Mouse (Mus musculus) limb, embryonic 15.5 days (tissue): Measurements from ENCODE around the gene Gm20662. TPM values are rescaled to one million over a fixed set of nuclear protein-coding genes. Genes with fewer than 3 reads are reported as not detected.
A peak's percentile ranks its signal among the peaks of the same experiment; 100 is the strongest.

Source experiments
- ATAC-seq: fragments of 200-750 bp; cut with Nextera tagmentation; 2 replicates; pipeline ENCODE4 v1.8.0; 2017; ENCODE audit warnings: low read depth, moderate TSS enrichment; ENCODE audit not compliant: insufficient number of reproducible peaks, low FRiP score, low TSS enrichment
- H3K27ac ChIP-seq: fragments of 300-500 bp; sonication (generic); 2 replicates; pipeline ENCODE4 v1.5.1; 2015; ENCODE audit warnings: moderate library complexity, mild to moderate bottlenecking, inconsistent platforms
- H3K27me3 ChIP-seq: fragments of 300-500 bp; sonication (generic); 2 replicates; pipeline ENCODE4 v1.6.1; 2015; ENCODE audit warnings: inconsistent platforms
- H3K36me3 ChIP-seq: fragments of 300-500 bp; sonication (generic); 2 replicates; pipeline ENCODE4 v1.6.1; 2015; ENCODE audit warnings: inconsistent platforms
- H3K4me1 ChIP-seq: fragments of 300-500 bp; sonication (generic); 2 replicates; pipeline ENCODE4 v1.6.1; 2015; ENCODE audit warnings: inconsistent platforms
- H3K4me2 ChIP-seq: fragments of 300-500 bp; sonication (generic); 2 replicates; pipeline ENCODE4 v1.6.1; 2015; ENCODE audit warnings: mild to moderate bottlenecking, inconsistent platforms
- H3K4me3 ChIP-seq: fragments of 300-500 bp; sonication (generic); 2 replicates; pipeline ENCODE4 v1.5.1; 2015; ENCODE audit warnings: mild to moderate bottlenecking, inconsistent platforms
- H3K9ac ChIP-seq: fragments of 300-500 bp; sonication (generic); 2 replicates; pipeline ENCODE4 v1.6.1; 2015; ENCODE audit warnings: inconsistent platforms
- H3K9me3 ChIP-seq: fragments of 300-500 bp; sonication (generic); 2 replicates; pipeline ENCODE4 v1.6.1; 2016; ENCODE audit warnings: inconsistent platforms
- WGBS: fragments of 180-500 bp; shearing (Covaris S2); methylation state at CpG from one replicate; pipeline ENCODE4 v1.1.7; 2015; 5-methylcytosine and 5-hydroxymethylcytosine counted together
- polyA plus RNA-seq: library from polyadenylated mRNA; unstranded; fragments of >200 nt; fragmentation: Nextera tagmentation; extraction: Ambion mirVana; gene quantifications from 2 replicates; pipeline ENCODE4 v1.2.1, GENCODE M21; 2015

Gm20662 gene
- polyA plus RNA-seq, 1 experiment from 2014 or later: 0.51 TPM

DNA sequence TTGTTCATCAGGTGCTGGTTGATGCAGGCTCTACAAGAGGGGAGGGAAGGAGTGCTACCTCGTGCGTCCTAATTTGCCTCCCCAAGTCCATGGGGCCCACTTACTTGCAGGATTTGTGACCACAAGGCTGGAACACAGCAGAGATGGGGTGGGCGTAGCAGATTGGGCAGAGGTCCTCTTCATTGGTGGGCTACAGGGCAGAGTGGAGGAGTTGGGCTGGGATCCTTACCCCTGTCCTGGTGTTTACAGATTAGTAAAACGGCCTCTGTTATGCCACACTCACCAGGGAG lies 55.7 kb downstream of the Gm20662 start:
- 80% methylated on average over 4 of the region's 4 CpGs for WGBS
- Histone ChIP-seq H3K9me3 (no peaks in the 10 kb centered on the region), H3K4me2 (no peak overlapping the region), H3K27ac (peak overlapping the region; percentile 61; the same call in 1 of the 2 replicates), H3K9ac (no peak overlapping the region), H3K36me3 (peaks cover 63% of the 10 kb centered on the region), H3K27me3 (no peaks in the 10 kb centered on the region), H3K4me1 (peaks cover 57% of the 10 kb centered on the region), H3K4me3 (no peak overlapping the region)
- ATAC-seq: no peak

DNA sequence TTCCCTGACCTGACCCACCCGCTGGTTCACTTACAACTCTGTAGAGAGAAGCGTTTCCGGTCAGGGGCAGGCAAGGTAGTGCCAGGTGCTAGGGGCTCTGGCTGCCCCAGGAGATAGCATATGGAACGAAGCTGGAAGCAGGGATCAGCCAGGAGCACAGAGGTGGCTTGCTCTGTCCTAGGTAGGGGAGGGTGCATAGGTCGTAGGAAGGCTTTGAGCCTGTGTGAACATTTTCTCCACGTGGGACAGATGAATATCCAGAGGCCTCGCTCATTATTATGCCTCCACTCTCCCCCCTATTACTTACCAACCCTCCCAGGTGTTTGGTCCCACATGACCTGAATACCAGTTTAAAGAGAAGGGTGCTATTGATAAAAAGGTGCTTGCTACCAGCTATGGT lies 56.3 kb downstream of the Gm20662 start:
- H3K9ac ChIP-seq: no peak overlapping the region
- peak overlapping the region; percentile 61 for H3K27ac ChIP-seq
- no peak overlapping the region for H3K4me3 ChIP-seq
- H3K4me2 ChIP-seq: no peak overlapping the region
- peaks cover 63% of the 10 kb centered on the region for H3K36me3 ChIP-seq
- peaks cover 57% of the 10 kb centered on the region for H3K4me1 ChIP-seq
- whole genome bisulfite sequencing: 67% methylated on average over 7 of the region's 7 CpGs
- H3K27me3 ChIP-seq: no peaks in the 10 kb centered on the region
- ATAC-seq: no peak
- H3K9me3 ChIP-seq: no peaks in the 10 kb centered on the region

DNA sequence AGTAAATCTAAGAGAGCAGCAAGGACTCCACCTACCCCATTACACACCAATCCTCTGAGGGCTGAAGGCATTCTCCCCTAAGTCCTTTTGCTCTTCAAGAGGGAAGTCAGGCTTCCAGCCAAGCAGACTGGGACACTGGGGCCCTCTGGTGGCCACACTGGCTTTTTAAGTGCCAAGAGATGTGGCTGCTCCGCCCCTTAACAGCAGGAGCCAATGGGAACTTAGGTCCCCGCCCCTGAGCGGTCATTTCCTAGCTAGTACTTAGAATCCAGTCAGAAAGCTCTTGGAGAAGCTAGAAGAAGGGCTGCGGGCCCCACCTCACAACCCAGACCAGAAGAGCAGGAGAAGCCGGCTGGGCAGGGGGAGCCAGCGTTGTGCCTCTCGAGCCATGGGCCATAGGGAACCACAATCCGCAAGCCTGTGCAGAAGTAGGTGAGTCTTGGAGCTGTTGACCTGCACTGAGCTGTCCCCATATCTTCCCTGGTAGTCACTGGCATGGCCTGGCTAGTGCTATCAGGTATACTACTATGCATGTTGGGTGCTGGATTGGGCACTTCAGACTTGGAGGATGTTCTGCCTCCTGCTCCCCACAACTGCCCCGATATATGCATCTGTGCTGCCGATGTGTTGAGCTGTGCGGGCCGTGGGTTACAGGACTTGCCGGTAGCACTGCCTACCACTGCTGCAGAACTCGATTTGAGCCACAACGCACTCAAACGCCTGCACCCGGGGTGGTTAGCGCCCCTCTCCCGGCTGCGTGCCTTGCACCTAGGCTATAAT lies 56.9 kb downstream of the Gm20662 start, which contains the start of gene Amigo3:
TSS of gene Amigo3 (plus strand) at position 275 of the 780 bp plus-strand sequence.
- H3K9ac ChIP-seq: no peak within 1 kb of the TSS
- no peaks in the 10 kb centered on the region for H3K9me3 ChIP-seq
- H3K4me1 ChIP-seq: peaks cover 50% of the 10 kb centered on the region
- no peaks in the 10 kb centered on the region for H3K27me3 ChIP-seq
- H3K4me3 ChIP-seq: peak within 1 kb of the TSS; percentile 23
- WGBS: 54% methylated on average over 20 of the region's 20 CpGs
- H3K27ac ChIP-seq: peak within 1 kb of the TSS; percentile 72
- ATAC-seq: peak; percentile 37
- peaks cover 67% of the 10 kb centered on the region for H3K36me3 ChIP-seq
- peak within 1 kb of the TSS; percentile 43 for H3K4me2 ChIP-seq

DNA sequence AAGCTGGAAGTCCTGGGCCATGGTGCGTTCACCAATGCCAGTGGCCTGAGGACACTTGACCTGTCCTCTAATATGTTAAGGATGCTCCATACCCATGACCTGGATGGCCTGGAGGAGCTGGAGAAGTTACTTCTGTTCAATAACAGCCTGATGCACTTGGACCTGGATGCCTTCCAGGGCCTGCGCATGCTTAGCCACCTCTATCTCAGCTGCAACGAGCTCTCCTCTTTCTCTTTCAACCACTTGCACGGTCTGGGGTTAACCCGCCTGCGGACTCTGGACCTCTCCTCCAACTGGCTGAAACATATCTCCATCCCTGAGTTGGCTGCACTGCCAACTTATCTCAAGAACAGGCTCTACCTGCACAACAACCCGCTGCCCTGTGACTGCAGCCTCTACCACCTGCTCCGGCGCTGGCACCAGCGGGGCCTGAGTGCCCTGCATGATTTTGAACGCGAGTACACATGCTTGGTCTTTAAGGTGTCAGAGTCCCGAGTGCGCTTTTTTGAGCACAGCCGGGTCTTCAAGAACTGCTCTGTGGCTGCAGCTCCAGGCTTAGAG lies 57.6 kb downstream of the Gm20662 start:
- WGBS: 90% methylated on average over 15 of the region's 15 CpGs
- H3K4me1 ChIP-seq: peaks cover 45% of the 10 kb centered on the region
- H3K36me3 ChIP-seq: peaks cover 74% of the 10 kb centered on the region
- H3K4me3 ChIP-seq: peak overlapping the region; percentile 23
- no peak for ATAC-seq
- H3K9me3 ChIP-seq: no peaks in the 10 kb centered on the region
- H3K27ac ChIP-seq: peak overlapping the region; percentile 72
- no peaks in the 10 kb centered on the region for H3K27me3 ChIP-seq
- H3K9ac ChIP-seq: no peak overlapping the region
- H3K4me2 ChIP-seq: peak overlapping the region; percentile 43; the same call in 1 of the 2 replicates

DNA sequence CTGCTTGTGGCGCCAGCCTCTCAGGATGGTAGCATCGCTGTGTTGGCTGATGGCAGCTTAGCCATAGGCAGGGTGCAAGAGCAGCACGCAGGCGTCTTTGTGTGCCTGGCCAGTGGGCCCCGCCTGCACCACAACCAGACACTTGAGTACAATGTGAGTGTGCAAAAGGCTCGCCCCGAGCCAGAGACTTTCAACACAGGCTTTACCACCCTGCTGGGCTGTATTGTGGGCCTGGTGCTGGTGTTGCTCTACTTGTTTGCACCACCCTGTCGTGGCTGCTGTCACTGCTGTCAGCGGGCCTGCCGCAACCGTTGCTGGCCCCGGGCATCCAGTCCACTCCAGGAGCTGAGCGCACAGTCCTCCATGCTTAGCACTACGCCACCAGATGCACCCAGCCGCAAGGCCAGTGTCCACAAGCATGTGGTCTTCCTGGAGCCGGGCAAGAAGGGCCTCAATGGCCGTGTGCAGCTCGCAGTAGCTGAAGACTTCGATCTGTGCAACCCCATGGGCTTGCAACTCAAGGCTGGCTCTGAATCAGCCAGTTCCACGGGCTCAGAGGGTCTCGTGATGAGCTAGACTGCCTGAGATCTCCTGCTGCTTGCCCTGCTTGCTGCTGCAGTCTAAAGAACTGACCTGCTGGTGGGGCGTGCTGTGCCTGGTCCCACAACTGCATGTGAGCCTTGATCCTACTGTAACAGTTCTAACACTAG lies 58.3 kb downstream of the Gm20662 start:
- peaks cover 81% of the 10 kb centered on the region for H3K36me3 ChIP-seq
- H3K27ac ChIP-seq: no peak overlapping the region
- H3K4me3 ChIP-seq: no peak overlapping the region
- H3K4me1 ChIP-seq: peaks cover 44% of the 10 kb centered on the region
- ATAC-seq: no peak
- no peaks in the 10 kb centered on the region for H3K9me3 ChIP-seq
- H3K4me2 ChIP-seq: no peak overlapping the region
- no peak overlapping the region for H3K9ac ChIP-seq
- no peaks in the 10 kb centered on the region for H3K27me3 ChIP-seq
- WGBS: 87% methylated on average over 22 of the region's 22 CpGs

DNA sequence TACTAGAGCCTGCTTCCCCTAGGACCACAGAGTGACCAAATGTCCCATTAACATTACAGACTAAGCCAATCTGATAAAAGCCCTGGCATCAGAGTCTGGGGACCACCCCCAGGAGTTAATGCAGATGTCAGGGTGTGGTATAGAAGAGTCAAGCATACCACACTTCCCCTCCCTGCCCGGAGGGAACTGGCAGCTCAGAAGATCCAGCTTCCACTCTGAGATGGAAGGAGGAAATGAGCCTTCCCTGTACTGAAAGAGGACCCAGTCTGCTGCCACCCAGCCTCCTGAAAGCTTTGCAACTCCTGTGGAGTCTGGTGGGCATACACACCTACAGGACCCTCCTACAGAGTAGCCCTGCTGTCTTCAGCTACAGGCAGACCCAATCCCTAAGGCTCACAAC lies 58.9 kb downstream of the Gm20662 start:
- WGBS: 71% methylated on average over 1 of the region's 1 CpGs
- H3K27me3 ChIP-seq: no peaks in the 10 kb centered on the region
- no peak overlapping the region for H3K9ac ChIP-seq
- H3K27ac ChIP-seq: no peak overlapping the region
- peaks cover 38% of the 10 kb centered on the region for H3K4me1 ChIP-seq
- ATAC-seq: no peak
- H3K4me3 ChIP-seq: no peak overlapping the region
- H3K36me3 ChIP-seq: peaks cover 87% of the 10 kb centered on the region
- H3K9me3 ChIP-seq: no peaks in the 10 kb centered on the region
- no peak overlapping the region for H3K4me2 ChIP-seq

DNA sequence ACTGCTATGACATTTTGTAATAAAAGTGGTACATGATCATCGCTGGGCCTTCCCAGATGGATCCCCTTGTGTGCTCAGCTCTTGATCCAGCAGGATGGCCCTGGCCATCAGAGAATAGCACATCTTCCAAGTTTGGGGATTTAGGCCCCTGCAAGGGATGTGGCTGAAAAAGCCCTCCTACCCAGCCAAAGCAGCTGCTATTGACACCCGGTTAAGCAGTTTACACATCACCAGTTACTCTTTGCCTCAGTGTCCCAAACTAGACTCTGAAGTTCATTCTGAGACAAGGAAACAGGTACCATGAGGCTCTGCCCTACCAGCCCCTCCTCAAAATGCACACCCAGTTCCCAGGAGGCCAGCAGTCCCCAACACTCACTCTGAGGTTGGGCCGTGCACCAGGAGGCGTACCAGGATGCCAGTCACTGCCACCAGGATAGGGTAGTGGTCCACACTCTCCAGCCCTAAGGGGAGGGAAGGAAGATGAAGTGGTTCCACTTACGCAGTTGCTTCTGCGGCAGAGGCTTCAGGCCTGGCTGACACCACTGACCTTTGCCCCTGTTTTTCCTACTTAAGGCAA lies 59.6 kb downstream of the Gm20662 start:
- Histone ChIP-seq H3K4me3 (no peak overlapping the region), H3K9me3 (no peaks in the 10 kb centered on the region), H3K4me1 (peaks cover 31% of the 10 kb centered on the region), H3K27ac (no peak overlapping the region), H3K9ac (no peak overlapping the region), H3K36me3 (peaks cover 88% of the 10 kb centered on the region), H3K4me2 (no peak overlapping the region), H3K27me3 (no peaks in the 10 kb centered on the region)
- WGBS: 84% methylated on average over 6 of the region's 6 CpGs
- ATAC-seq: no peak

DNA sequence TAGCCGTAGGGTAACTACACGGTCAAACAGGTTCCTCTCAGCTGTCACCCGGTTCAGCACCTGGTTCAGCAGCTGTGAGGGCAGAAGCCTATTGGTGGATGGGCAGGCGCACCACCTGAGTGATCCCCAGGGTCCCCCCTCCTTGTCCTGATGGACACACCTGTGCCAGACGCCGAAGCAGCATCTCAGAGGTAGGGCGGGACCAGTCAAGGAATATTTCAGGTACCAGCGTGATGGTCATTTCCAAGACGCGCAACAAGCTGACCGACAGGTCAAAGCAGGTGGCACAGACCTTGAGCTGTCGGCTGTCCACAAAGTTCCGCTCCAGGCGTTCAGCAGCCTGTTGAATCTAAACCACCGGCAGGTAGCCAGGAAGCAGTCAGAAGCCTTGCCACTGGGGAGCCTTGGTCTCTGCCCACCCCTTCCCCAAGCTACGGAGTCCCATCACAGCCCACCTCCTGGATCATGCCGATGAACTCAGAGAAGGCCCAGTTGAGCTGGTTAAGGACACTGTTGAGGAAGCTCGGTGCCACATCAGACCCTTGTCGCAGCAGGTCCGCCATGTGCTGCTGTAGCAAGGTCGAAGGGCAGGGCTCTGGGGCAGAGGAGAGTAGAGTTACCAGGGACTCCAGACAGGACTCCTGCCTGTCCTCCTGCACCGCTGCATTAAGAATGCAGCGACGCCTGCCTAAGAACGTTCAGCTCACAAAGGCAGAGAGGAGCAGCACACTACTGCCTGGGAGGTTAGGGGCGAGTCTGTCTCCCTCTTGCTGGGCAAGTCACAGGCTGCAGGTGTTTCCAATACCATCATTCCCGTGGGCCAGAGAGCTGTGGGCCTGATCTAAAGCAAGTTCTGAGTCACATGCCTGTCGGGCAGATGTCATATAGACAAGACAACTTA lies 60.5 kb downstream of the Gm20662 start:
- H3K27ac ChIP-seq: no peak overlapping the region
- ATAC-seq: no peak
- H3K27me3 ChIP-seq: no peaks in the 10 kb centered on the region
- no peaks in the 10 kb centered on the region for H3K9me3 ChIP-seq
- H3K4me3 ChIP-seq: no peak overlapping the region
- peaks cover 22% of the 10 kb centered on the region for H3K4me1 ChIP-seq
- H3K9ac ChIP-seq: no peak overlapping the region
- WGBS: 79% methylated on average over 28 of the region's 28 CpGs
- H3K36me3 ChIP-seq: peaks cover 88% of the 10 kb centered on the region
- H3K4me2 ChIP-seq: no peak overlapping the region

DNA sequence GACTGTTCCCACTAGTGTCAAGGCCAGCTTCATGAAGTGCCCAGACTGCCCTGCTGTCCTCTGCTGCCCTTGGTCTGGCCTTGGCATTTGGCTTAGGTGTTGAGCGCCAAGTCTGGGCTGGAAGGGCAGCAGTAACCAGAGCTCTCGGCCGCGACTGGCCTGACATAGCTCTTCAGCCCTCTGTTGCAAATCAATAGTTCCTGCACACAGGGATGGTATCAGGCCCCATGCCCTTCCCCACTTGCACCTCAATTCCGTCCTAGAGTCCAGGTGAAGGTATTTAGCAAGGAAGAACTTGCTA lies 61.1 kb downstream of the Gm20662 start:
- ATAC-seq: no peak
- Histone ChIP-seq H3K4me3 (no peak overlapping the region), H3K9ac (no peak overlapping the region), H3K4me2 (no peak overlapping the region), H3K4me1 (peaks cover 17% of the 10 kb centered on the region), H3K27me3 (no peaks in the 10 kb centered on the region), H3K27ac (no peak overlapping the region), H3K36me3 (peaks cover 88% of the 10 kb centered on the region), H3K9me3 (no peaks in the 10 kb centered on the region)
- 80% methylated on average over 5 of the region's 5 CpGs for WGBS

DNA sequence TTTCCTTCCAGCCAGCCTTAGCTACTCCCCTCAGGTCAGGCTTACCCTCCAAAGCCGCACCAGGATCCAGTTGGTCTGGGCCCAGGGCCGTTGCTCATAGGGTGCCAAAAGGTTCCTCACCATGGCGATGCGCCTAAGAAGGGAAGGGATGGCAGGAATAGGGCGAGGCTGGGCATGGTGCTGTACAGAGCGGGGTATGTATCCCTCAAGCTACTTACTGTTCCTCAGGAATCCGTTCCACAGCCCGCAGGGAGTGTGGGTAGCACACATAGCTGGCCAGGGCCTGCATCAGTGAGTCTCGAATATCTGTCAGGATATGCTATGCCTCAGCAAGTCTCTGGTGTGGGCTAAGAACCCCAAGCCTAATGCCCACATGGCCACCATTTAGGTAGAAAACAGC lies 62.1 kb downstream of the Gm20662 start:
- peaks cover 99% of the 10 kb centered on the region for H3K36me3 ChIP-seq
- H3K9ac ChIP-seq: no peak overlapping the region
- H3K9me3 ChIP-seq: no peaks in the 10 kb centered on the region
- no peaks in the 10 kb centered on the region for H3K27me3 ChIP-seq
- H3K27ac ChIP-seq: no peak overlapping the region
- WGBS: 94% methylated on average over 9 of the region's 9 CpGs
- H3K4me2 ChIP-seq: no peak overlapping the region
- no peak overlapping the region for H3K4me3 ChIP-seq
- ATAC-seq: no peak
- peaks cover 6% of the 10 kb centered on the region for H3K4me1 ChIP-seq

DNA sequence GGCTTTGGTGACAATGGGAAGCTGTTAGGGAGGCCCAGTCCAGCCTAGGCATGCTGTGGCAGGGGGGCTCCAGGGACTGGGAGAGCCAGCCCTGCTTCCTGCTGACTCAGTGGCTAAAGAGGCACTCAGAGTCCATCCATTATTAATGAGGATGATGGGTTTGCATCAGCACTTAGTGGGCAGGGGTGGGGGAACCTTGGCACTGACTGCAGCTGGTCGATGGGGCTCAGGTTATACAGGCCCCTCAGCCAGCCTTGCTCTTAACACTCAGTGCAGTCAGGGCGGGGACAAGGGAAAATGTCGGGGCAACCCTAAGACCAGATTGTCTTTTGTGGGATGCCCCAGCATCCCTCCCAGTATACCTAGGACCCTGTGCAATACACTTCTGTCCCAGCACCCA lies 66.0 kb downstream of the Gm20662 start:
- no peak for ATAC-seq
- Histone ChIP-seq H3K4me2 (no peak overlapping the region), H3K9ac (no peak overlapping the region), H3K9me3 (no peaks in the 10 kb centered on the region), H3K27ac (no peak overlapping the region), H3K36me3 (peaks cover 77% of the 10 kb centered on the region), H3K4me1 (no peaks in the 10 kb centered on the region), H3K27me3 (no peaks in the 10 kb centered on the region), H3K4me3 (no peak overlapping the region)
- WGBS: 86% methylated on average over 3 of the region's 3 CpGs
